Mouse (Mus musculus): ENCODE measurements at regions not wholly inside any gene's neighbourhood (a gene's known extent, or its start where the extent isn't known, plus 50 kb on each side); places are given as distances from the start of the nearest gene placed in this dataset.

DNA sequence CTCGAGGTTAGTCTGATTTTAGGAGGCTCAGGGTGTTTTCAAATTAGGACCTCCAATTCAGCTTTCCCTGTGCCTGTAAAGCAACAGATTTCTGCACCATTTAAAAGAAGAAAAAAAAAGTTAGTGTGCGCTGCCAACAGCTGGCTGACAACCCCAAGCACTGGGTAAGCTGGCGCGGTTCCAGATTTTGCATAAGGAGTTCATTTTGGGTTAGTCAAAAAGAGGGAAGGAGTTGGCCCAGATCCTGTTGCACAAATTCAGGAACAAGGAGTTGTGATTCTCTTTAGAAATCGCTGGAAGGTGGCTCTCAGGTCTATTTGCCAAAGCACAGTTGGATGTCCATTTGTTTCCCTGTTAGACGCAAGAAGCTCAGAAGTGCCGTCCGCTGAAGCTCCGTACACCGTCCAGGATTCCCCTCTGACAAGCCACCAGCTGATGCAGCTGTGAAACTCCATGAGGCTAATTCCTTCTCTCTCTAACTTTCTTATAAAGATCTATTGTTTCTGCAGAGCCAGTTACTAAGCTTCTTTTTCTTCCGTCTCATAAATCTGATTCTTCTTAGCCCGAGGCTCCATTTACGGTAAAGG, 184.6 kb downstream of the Cand1 start:
- 79% methylated on average over 13 of the region's 13 CpGs for WGBS
- ATAC-seq (ENCODE audit: low FRiP score), result no peak

GRCm38 (mm10) chr10:119054191-119055175, 184.5 kb upstream of the Dyrk2 start:
- Histone ChIP-seq H3K9ac (ENCODE audit: low read depth, low read length) (no peak overlapping the region), H3K36me3 (ENCODE audit: control insufficient read depth, insufficient read depth, low read length) (no peaks in the 10 kb centered on the region), H3K27me3 (ENCODE audit: control insufficient read depth, insufficient read depth, low read length) (no peaks in the 10 kb centered on the region), H3K4me1 (replicated peaks; ENCODE audit: control insufficient read depth, insufficient read depth, low read length) (no peaks in the 10 kb centered on the region), H3K4me2 (replicated peaks; ENCODE audit: low read depth, low read length) (no peak overlapping the region), H3K27ac (ENCODE audit: low read depth, low read length) (no peak overlapping the region), H3K9me3 (ENCODE audit: control insufficient read depth, low read length) (no peaks in the 10 kb centered on the region), H3K4me3 (ENCODE audit: low read depth, low read length) (no peak overlapping the region)
- 88% methylated on average over 22 of the region's 22 CpGs for WGBS
- DNase-seq (ENCODE audit: low spot score), result no peak
- no peak for ATAC-seq (ENCODE audit: low FRiP score)

More for the DNA sequence above, 184.6 kb downstream of the Cand1 start:
- Histone ChIP-seq H3K27me3 (ENCODE audit: control insufficient read depth, insufficient read depth, low read length) (no peaks in the 10 kb centered on the region), H3K36me3 (ENCODE audit: control insufficient read depth, insufficient read depth, low read length) (no peaks in the 10 kb centered on the region), H3K4me3 (ENCODE audit: low read depth, low read length) (no peak overlapping the region), H3K9me3 (ENCODE audit: control insufficient read depth, low read length) (no peaks in the 10 kb centered on the region), H3K9ac (ENCODE audit: low read depth, low read length) (no peak overlapping the region), H3K4me2 (replicated peaks; ENCODE audit: low read depth, low read length) (no peak overlapping the region), H3K27ac (ENCODE audit: low read depth, low read length) (no peak overlapping the region), H3K4me1 (replicated peaks; ENCODE audit: control insufficient read depth, insufficient read depth, low read length) (no peaks in the 10 kb centered on the region)
- DNase-seq (ENCODE audit: low spot score), result no peak

GRCm38 (mm10) chr10:119052441-119053041, 182.5 kb upstream of the Dyrk2 start:
- H3K9me3 ChIP-seq (ENCODE audit: control insufficient read depth, low read length), result no peaks in the 10 kb centered on the region
- WGBS, result 82% methylated on average over 1 of the region's 1 CpGs
- no peaks in the 10 kb centered on the region for H3K27me3 ChIP-seq (ENCODE audit: control insufficient read depth, insufficient read depth, low read length)
- H3K9ac ChIP-seq (ENCODE audit: low read depth, low read length), result no peak overlapping the region
- no peaks in the 10 kb centered on the region for H3K4me1 ChIP-seq (replicated peaks; ENCODE audit: control insufficient read depth, insufficient read depth, low read length)
- no peak for ATAC-seq (ENCODE audit: low FRiP score)
- no peak for DNase-seq (ENCODE audit: low spot score)
- no peaks in the 10 kb centered on the region for H3K36me3 ChIP-seq (ENCODE audit: control insufficient read depth, insufficient read depth, low read length)
- no peak overlapping the region for H3K4me2 ChIP-seq (replicated peaks; ENCODE audit: low read depth, low read length)
- no peak overlapping the region for H3K27ac ChIP-seq (ENCODE audit: low read depth, low read length)
- no peak overlapping the region for H3K4me3 ChIP-seq (ENCODE audit: low read depth, low read length)

- H3K4me3 ChIP-seq (ENCODE audit: low read depth, low read length), result no peak overlapping the region
- H3K4me2 ChIP-seq (replicated peaks; ENCODE audit: low read depth, low read length), result no peak overlapping the region
- ATAC-seq (ENCODE audit: low FRiP score) (no peak), DNase-seq (ENCODE audit: low spot score) (no peak)
- no peaks in the 10 kb centered on the region for H3K9me3 ChIP-seq (ENCODE audit: control insufficient read depth, low read length)
- no peaks in the 10 kb centered on the region for H3K36me3 ChIP-seq (ENCODE audit: control insufficient read depth, insufficient read depth, low read length)
- H3K4me1 ChIP-seq (replicated peaks; ENCODE audit: control insufficient read depth, insufficient read depth, low read length), result no peaks in the 10 kb centered on the region
- H3K9ac ChIP-seq (ENCODE audit: low read depth, low read length), result no peak overlapping the region
- WGBS, result 59% methylated on average over 2 of the region's 2 CpGs
- H3K27me3 ChIP-seq (ENCODE audit: control insufficient read depth, insufficient read depth, low read length), result no peaks in the 10 kb centered on the region
- no peak overlapping the region for H3K27ac ChIP-seq (ENCODE audit: low read depth, low read length)
Observed at GRCm38 (mm10) chr10:119051598-119051997, 181.6 kb upstream of the Dyrk2 start.

GRCm38 (mm10) chr10:119050017-119050685, 180.1 kb upstream of the Dyrk2 start:
- 78% methylated on average over 18 of the region's 18 CpGs for WGBS
- H3K9ac ChIP-seq (ENCODE audit: low read depth, low read length), result no peak overlapping the region

GRCm38 (mm10) chr10:119048643-119049420, 178.8 kb upstream of the Dyrk2 start:
- Histone ChIP-seq H3K4me1 (replicated peaks; ENCODE audit: control insufficient read depth, insufficient read depth, low read length) (no peaks in the 10 kb centered on the region), H3K36me3 (ENCODE audit: control insufficient read depth, insufficient read depth, low read length) (no peaks in the 10 kb centered on the region), H3K9ac (ENCODE audit: low read depth, low read length) (no peak overlapping the region), H3K27ac (ENCODE audit: low read depth, low read length) (no peak overlapping the region), H3K9me3 (ENCODE audit: control insufficient read depth, low read length) (no peaks in the 10 kb centered on the region), H3K4me2 (replicated peaks; ENCODE audit: low read depth, low read length) (no peak overlapping the region), H3K4me3 (ENCODE audit: low read depth, low read length) (no peak overlapping the region), H3K27me3 (ENCODE audit: control insufficient read depth, insufficient read depth, low read length) (no peaks in the 10 kb centered on the region)
- WGBS, result 92% methylated on average over 6 of the region's 6 CpGs
- ATAC-seq (ENCODE audit: low FRiP score) (no peak), DNase-seq (ENCODE audit: low spot score) (no peak)

More at GRCm38 (mm10) chr10:119050017-119050685, 180.1 kb upstream of the Dyrk2 start:
- no peaks in the 10 kb centered on the region for H3K4me1 ChIP-seq (replicated peaks; ENCODE audit: control insufficient read depth, insufficient read depth, low read length)
- H3K27ac ChIP-seq (ENCODE audit: low read depth, low read length), result no peak overlapping the region
- H3K27me3 ChIP-seq (ENCODE audit: control insufficient read depth, insufficient read depth, low read length), result no peaks in the 10 kb centered on the region
- no peak overlapping the region for H3K4me3 ChIP-seq (ENCODE audit: low read depth, low read length)
- H3K36me3 ChIP-seq (ENCODE audit: control insufficient read depth, insufficient read depth, low read length), result no peaks in the 10 kb centered on the region
- no peak overlapping the region for H3K4me2 ChIP-seq (replicated peaks; ENCODE audit: low read depth, low read length)
- ATAC-seq (ENCODE audit: low FRiP score), result no peak
- H3K9me3 ChIP-seq (ENCODE audit: control insufficient read depth, low read length), result no peaks in the 10 kb centered on the region
- no peak for DNase-seq (ENCODE audit: low spot score)

- Histone ChIP-seq H3K4me1 (replicated peaks; ENCODE audit: control insufficient read depth, insufficient read depth, low read length) (no peaks in the 10 kb centered on the region), H3K4me2 (replicated peaks; ENCODE audit: low read depth, low read length) (no peak overlapping the region), H3K36me3 (ENCODE audit: control insufficient read depth, insufficient read depth, low read length) (no peaks in the 10 kb centered on the region), H3K27me3 (ENCODE audit: control insufficient read depth, insufficient read depth, low read length) (no peaks in the 10 kb centered on the region), H3K9me3 (ENCODE audit: control insufficient read depth, low read length) (no peaks in the 10 kb centered on the region), H3K27ac (ENCODE audit: low read depth, low read length) (no peak overlapping the region), H3K4me3 (ENCODE audit: low read depth, low read length) (no peak overlapping the region), H3K9ac (ENCODE audit: low read depth, low read length) (no peak overlapping the region)
- DNase-seq (ENCODE audit: low spot score), result no peak
- no peak for ATAC-seq (ENCODE audit: low FRiP score)
- WGBS, result 89% methylated on average over 13 of the region's 13 CpGs
Observed at GRCm38 (mm10) chr10:119045059-119045458, 175.1 kb upstream of the Dyrk2 start.

DNA sequence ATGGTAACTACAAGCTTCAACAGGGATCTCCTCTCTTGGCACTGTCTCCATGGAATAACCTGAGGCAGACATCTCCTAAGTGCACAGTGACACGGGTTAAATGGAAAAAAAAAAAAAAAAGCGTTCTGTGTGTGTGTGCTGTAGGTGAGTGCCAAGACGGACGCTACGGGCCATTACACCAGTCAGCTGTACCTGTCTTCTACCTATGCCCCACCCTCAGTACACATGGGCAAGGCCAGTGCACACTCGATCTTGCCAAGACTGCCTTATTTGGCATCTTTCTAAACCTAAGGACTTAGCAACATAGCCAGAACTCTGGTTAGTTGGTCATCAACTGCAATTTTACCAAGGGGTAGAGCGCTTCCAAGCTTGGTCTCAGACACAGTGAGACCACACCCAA, 173.1 kb upstream of the Dyrk2 start:
- H3K4me1 ChIP-seq (replicated peaks; ENCODE audit: control insufficient read depth, insufficient read depth, low read length), result no peaks in the 10 kb centered on the region
- DNase-seq (ENCODE audit: low spot score) (no peak), ATAC-seq (ENCODE audit: low FRiP score) (no peak)
- H3K9me3 ChIP-seq (ENCODE audit: control insufficient read depth, low read length), result no peaks in the 10 kb centered on the region
- no peaks in the 10 kb centered on the region for H3K27me3 ChIP-seq (ENCODE audit: control insufficient read depth, insufficient read depth, low read length)
- no peak overlapping the region for H3K9ac ChIP-seq (ENCODE audit: low read depth, low read length)
- no peak overlapping the region for H3K4me3 ChIP-seq (ENCODE audit: low read depth, low read length)
- 94% methylated on average over 7 of the region's 7 CpGs for WGBS
- no peaks in the 10 kb centered on the region for H3K36me3 ChIP-seq (ENCODE audit: control insufficient read depth, insufficient read depth, low read length)
- no peak overlapping the region for H3K4me2 ChIP-seq (replicated peaks; ENCODE audit: low read depth, low read length)
- H3K27ac ChIP-seq (ENCODE audit: low read depth, low read length), result no peak overlapping the region
